Mouse (Mus musculus) CH12.LX (cell line): ENCODE results near the gene Terf2. TPM values are rescaled to one million over a fixed set of nuclear protein-coding genes. Genes with fewer than 3 reads are reported as not detected.

Source experiments
- DNase-seq: peaks from one replicate; pipeline ENCODE4 v3.0.0-alpha.2; 2013; ENCODE audit errors: extremely low read depth
- H3K27ac ChIP-seq: 2 replicates; pipeline ENCODE4 v1.5.1; 2012; ENCODE audit warnings: low read depth, mild to moderate bottlenecking, control low read depth, moderate library complexity; ENCODE audit not compliant: insufficient read depth
- H3K27me3 ChIP-seq: replicated peaks from 2 replicates; pipeline ENCODE3; 2012; ENCODE audit warnings: inconsistent platforms
- H3K36me3 ChIP-seq, 2 experiments: replicated peaks in 1 of 2; 2 replicates each; pipeline versions ENCODE3 to v1.6.1; 2012; ENCODE audit warnings: inconsistent platforms in 1 of 2, low read length in 1 of 2, mild to moderate bottlenecking in 1 of 2, mixed read lengths in 1 of 2, moderate library complexity in 1 of 2; ENCODE audit not compliant: control insufficient read depth in 1 of 2, insufficient read depth in 1 of 2
- H3K4me1 ChIP-seq, 2 experiments: 2 replicates each; pipeline ENCODE4 v1.6.1; 2012; ENCODE audit warnings: inconsistent platforms in 1 of 2, moderate library complexity in 1 of 2; ENCODE audit not compliant: insufficient read depth in 2 of 2, control insufficient read depth in 1 of 2
- H3K4me2 ChIP-seq: 2 replicates; pipeline ENCODE4 v1.6.1; 2012; ENCODE audit warnings: low read depth, mild to moderate bottlenecking, control low read depth; ENCODE audit not compliant: poor library complexity, insufficient read depth, severe bottlenecking
- H3K4me3 ChIP-seq, 3 experiments: fragments of 150-350 bp in 1 of 3; sonication (generic) in 1 of 3; replicated peaks in 1 of 3; 2 replicates each; pipeline versions ENCODE3 to v1.5.1; 2011 to 2012; ENCODE audit warnings: low read depth in 2 of 3, low read length in 2 of 3, mild to moderate bottlenecking in 2 of 3, moderate library complexity in 2 of 3, control low read depth in 1 of 3, improper control_type of control experiment in 1 of 3, inconsistent platforms in 1 of 3, mixed read lengths in 1 of 3; ENCODE audit not compliant: poor library complexity in 1 of 3
- H3K79me2 ChIP-seq: replicated peaks from 2 replicates; pipeline ENCODE4 v1.6.1; 2012; ENCODE audit warnings: mild to moderate bottlenecking, moderate library complexity; ENCODE audit not compliant: control insufficient read depth, poor library complexity, insufficient read depth, severe bottlenecking; ENCODE audit errors: extremely low read depth
- H3K9ac ChIP-seq: 2 replicates; pipeline ENCODE4 v1.6.1; 2012; ENCODE audit warnings: low read depth, mild to moderate bottlenecking, control low read depth, moderate library complexity; ENCODE audit not compliant: insufficient read depth
- H3K9me3 ChIP-seq: replicated peaks from 2 replicates; pipeline ENCODE3; 2012; ENCODE audit warnings: low read length, inconsistent platforms, mixed read lengths
- BHLHE40 ChIP-seq: IDR thresholded peaks from 2 replicates; pipeline ENCODE4 v1.6.1; 2011; ENCODE audit warnings: mild to moderate bottlenecking, low read depth, low read length, improper control_type of control experiment
- CHD1 ChIP-seq: IDR thresholded peaks from 2 replicates; pipeline ENCODE4 v1.6.1; 2012; ENCODE audit warnings: low read depth, low read length, improper control_type of control experiment, inconsistent platforms
- CHD2 ChIP-seq: IDR thresholded peaks from 2 replicates; pipeline ENCODE4 v1.6.1; 2011; ENCODE audit warnings: low read length, improper control_type of control experiment
- E2F4 ChIP-seq: IDR thresholded peaks from 2 replicates; pipeline ENCODE4 v1.6.1; 2011; ENCODE audit warnings: low read depth, low read length, improper control_type of control experiment; ENCODE audit not compliant: insufficient replicate concordance
- ELF1 ChIP-seq: IDR thresholded peaks from 2 replicates; pipeline ENCODE4 v1.6.1; 2014; ENCODE audit warnings: low read depth, mild to moderate bottlenecking, inconsistent platforms, low read length, improper control_type of control experiment
- GABPA ChIP-seq: IDR thresholded peaks from 2 replicates; pipeline ENCODE4 v1.6.1; 2012; ENCODE audit warnings: low read depth, low read length, improper control_type of control experiment, inconsistent platforms; ENCODE audit not compliant: insufficient replicate concordance
- HCFC1 ChIP-seq: IDR thresholded peaks from 2 replicates; pipeline ENCODE4 v1.6.1; 2012; ENCODE audit warnings: low read depth, mild to moderate bottlenecking, inconsistent platforms, low read length, improper control_type of control experiment
- IRF4 ChIP-seq: IDR thresholded peaks from 2 replicates; pipeline ENCODE4 v1.6.1; 2014; ENCODE audit warnings: low read depth, mild to moderate bottlenecking, inconsistent platforms, low read length, improper control_type of control experiment
- JUND ChIP-seq: conservative IDR thresholded peaks from 2 replicates; pipeline ENCODE4 v1.6.1; 2011; ENCODE audit warnings: low read depth, low read length, improper control_type of control experiment
- MAFK ChIP-seq: IDR thresholded peaks from 2 replicates; pipeline ENCODE4 v1.6.1; 2011; ENCODE audit warnings: low read length, improper control_type of control experiment; ENCODE audit not compliant: insufficient replicate concordance
- MEF2A ChIP-seq: IDR thresholded peaks from 2 replicates; pipeline ENCODE4 v1.6.1; 2014; ENCODE audit warnings: low read depth, mild to moderate bottlenecking, inconsistent platforms, low read length, improper control_type of control experiment, borderline replicate concordance
- POLR2AphosphoS2 ChIP-seq: IDR thresholded peaks from 2 replicates; pipeline ENCODE4 v1.6.1; 2011; ENCODE audit warnings: low read depth, low read length, improper control_type of control experiment
- RAD21 ChIP-seq: IDR thresholded peaks from 2 replicates; pipeline ENCODE4 v1.6.1; 2011; ENCODE audit warnings: low read depth, mild to moderate bottlenecking, low read length, improper control_type of control experiment, moderate library complexity
- SIN3A ChIP-seq: IDR thresholded peaks from 2 replicates; pipeline ENCODE4 v1.6.1; 2012; ENCODE audit warnings: low read length, improper control_type of control experiment, inconsistent platforms
- SMC3 ChIP-seq: IDR thresholded peaks from 2 replicates; pipeline ENCODE4 v1.6.1; 2011; ENCODE audit warnings: low read depth, low read length, improper control_type of control experiment
- TBP ChIP-seq: conservative IDR thresholded peaks from 2 replicates; pipeline ENCODE4 v1.6.1; 2011; ENCODE audit warnings: low read depth, low read length, improper control_type of control experiment
- TCF12 ChIP-seq: IDR thresholded peaks from 2 replicates; pipeline ENCODE4 v1.6.1; 2014; ENCODE audit warnings: low read depth, mild to moderate bottlenecking, inconsistent platforms, low read length, improper control_type of control experiment
- UBTF ChIP-seq: IDR thresholded peaks from 2 replicates; pipeline ENCODE4 v1.6.1; 2012; ENCODE audit warnings: low read depth, mild to moderate bottlenecking, inconsistent platforms, low read length, improper control_type of control experiment, moderate library complexity
- USF1 ChIP-seq: IDR thresholded peaks from 2 replicates; pipeline ENCODE4 v1.6.1; 2014; ENCODE audit warnings: low read depth, mild to moderate bottlenecking, inconsistent platforms, low read length, improper control_type of control experiment
- ZKSCAN1 ChIP-seq: IDR thresholded peaks from 2 replicates; pipeline ENCODE4 v1.6.1; 2012; ENCODE audit warnings: low read depth, inconsistent platforms, low read length, improper control_type of control experiment, borderline replicate concordance
- dilution Hi-C: fragments of 300-500 bp; cut with MboI; formaldehyde crosslinking; loops from 2 replicates; pipeline ENCODE4 v1.14.3; 2020; ENCODE audit warnings: low sequenced_read_pairs; ENCODE audit not compliant: extremely low pct_unique_long_range_greater_than_20kb, extremely low pct_ligation_motif_present
- in situ Hi-C: fragments of 300-500 bp; cut with MboI; formaldehyde crosslinking; loops from 3 replicates; pipeline ENCODE4 v1.14.3; 2019; ENCODE audit warnings: low sequenced_read_pairs, low pct_ligation_motif_present, low pct_unique_long_range_greater_than_20kb, mixed read lengths
- polyA plus RNA-seq: library from polyadenylated mRNA; unstranded; fragments of >175 nt; gene quantifications from 2 replicates; pipeline ENCODE4 v1.2.1, GENCODE M21; 2012; ENCODE audit warnings: low read depth; ENCODE audit not compliant: insufficient read length
- total RNA-seq, 2 experiments: library from RNA; depleted of rRNA; stranded (reverse); fragments of 300-350 nt in 1 of 2; fragments of >200 nt in 1 of 2; gene quantifications; 2 replicates each; pipeline ENCODE4 v1.2.3; 2012 to 2014

Terf2 gene
- total and polyA plus RNA-seq, 3 experiments = 12.5 to 33.7 (median 18.3) TPM

DNA sequence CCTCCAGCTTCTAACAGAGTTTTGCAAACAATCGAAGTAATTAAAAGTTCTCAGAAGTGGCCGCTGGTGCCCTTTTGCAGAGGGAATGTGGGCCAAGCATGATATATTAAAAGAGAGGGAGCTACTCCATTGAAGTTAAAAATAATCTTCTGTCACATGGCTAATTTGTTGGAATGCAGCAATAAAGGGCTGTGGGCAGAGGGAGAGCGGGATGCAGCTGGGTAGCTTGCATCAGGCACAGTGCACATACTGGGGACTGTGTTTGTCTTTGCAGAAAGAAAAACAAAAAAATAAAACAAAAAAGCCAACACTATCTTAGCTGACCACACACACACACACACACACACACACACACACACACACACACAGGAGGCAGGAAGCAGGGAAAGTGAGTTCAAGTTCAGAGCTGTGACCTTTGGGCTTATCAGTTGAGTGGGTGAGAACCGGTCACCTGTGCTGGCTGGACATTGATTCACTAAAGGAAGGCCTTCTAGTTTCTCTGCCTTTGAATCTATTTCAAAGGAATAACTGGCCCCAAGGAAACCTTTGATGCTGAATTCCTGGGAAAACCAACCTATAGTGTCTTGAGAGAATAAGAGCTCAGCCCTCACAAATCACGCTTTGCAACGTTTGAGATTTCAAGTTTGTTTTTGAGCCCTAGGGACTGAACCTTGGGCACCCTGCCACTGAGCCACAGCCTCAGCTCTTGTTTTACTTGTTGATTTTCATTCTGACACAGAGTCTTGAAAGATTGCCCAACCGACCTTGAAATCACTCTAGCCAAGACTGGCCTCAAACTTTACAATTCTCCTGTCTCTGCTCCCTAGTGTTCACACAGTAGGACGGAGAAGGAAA is 33.1 kb upstream of the Terf2 start:
- H3K9ac ChIP-seq = no peak overlapping the region
- no peaks in the 10 kb centered on the region for H3K27me3 ChIP-seq
- H3K36me3 ChIP-seq = no peaks in the 10 kb centered on the region
- dilution Hi-C loops = no loop called here
- no peak for DNase-seq
- H3K27ac ChIP-seq = no peak overlapping the region
- H3K4me2 ChIP-seq = no peak overlapping the region
- no peak for TF ChIP-seq CHD1
- no peak for TF ChIP-seq BHLHE40
- TF ChIP-seq GABPA = no peak
- no peak for TF ChIP-seq IRF4
- TF ChIP-seq ZKSCAN1 = no peak
- no peak for TF ChIP-seq TBP
- no peak for TF ChIP-seq JUND
- TF ChIP-seq E2F4 = no peak
- TF ChIP-seq HCFC1 = no peak
- no peak for TF ChIP-seq SIN3A
- TF ChIP-seq SMC3 = no peak
- no peaks in the 10 kb centered on the region for H3K9me3 ChIP-seq
- H3K79me2 ChIP-seq = no peaks in the 10 kb centered on the region
- H3K4me3 ChIP-seq = no peak overlapping the region
- in situ Hi-C loops = no loop called here
- peaks cover 4 to 6% of the 10 kb centered on the region in 2 experiments; a peak in 3 of 4 replicates for H3K4me1 ChIP-seq

DNA sequence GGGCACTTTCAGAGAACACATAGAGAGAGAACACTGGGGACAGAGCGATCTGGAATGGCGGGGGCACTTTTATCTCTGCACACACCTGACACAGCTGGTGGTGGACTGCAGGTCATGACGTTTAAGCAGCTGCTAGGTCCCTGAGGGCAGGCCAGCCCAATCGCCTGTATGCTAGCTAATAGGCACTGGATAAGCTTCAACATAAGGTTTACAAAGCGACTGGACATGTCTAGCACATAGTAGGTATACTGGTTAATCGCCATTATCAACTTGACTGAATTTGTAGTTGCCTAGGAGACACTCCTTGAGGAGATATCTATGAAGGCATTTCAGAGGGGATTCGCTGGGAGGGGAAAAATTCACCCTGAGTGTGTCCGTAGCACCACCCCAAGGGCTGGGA is 28.0 kb upstream of the Terf2 start:
- TF ChIP-seq UBTF = no peak
- TF ChIP-seq USF1 = no peak
- TF ChIP-seq TCF12 = no peak
- no peak for TF ChIP-seq SIN3A
- no peak for TF ChIP-seq POLR2AphosphoS2
- no peak for TF ChIP-seq IRF4
- TF ChIP-seq RAD21 = no peak
- no peak for TF ChIP-seq ELF1
- no peak for TF ChIP-seq MEF2A
- TF ChIP-seq MAFK = no peak
- no peak for TF ChIP-seq CHD2
- Histone ChIP-seq H3K4me2 (no peak overlapping the region), H3K4me3 (no peak overlapping the region), H3K36me3 (no peaks in the 10 kb centered on the region), H3K27me3 (no peaks in the 10 kb centered on the region), H3K9ac (no peak overlapping the region), H3K79me2 (no peaks in the 10 kb centered on the region), H3K4me1 (peaks cover 0 to 6% of the 10 kb centered on the region in 2 experiments; a peak in 2 of 4 replicates), H3K27ac (no peak overlapping the region), H3K9me3 (no peaks in the 10 kb centered on the region)
- in situ Hi-C loops = loop anchor here (25.0 kb wide), 1 partner anchor 438 kb away; no protein-coding TSS in a partner anchor
- DNase-seq = no peak
- dilution Hi-C loops = no loop called here
